In genomic region chr5:20680833-20681530, GRCm38 (mm10) we compare ENCODE assay signal across 12 mouse cellular contexts.
A peak's percentile ranks its signal among the peaks of the same experiment; 100 is the strongest.
DNase-seq lines count a peak whose midpoint lies in the region; ATAC-seq and TF ChIP-seq lines count a peak whose summit lies in the region.
"Had no signal": no experiment of that assay in that cellular context is flagged by ENCODE, and none has a peak within 500 bp of the region (broad histone marks: within the 10 kb centered on the region; RNA-seq: fewer than 3 reads in every experiment).

No protein-coding gene starts in this region.

- 0 out of 2 replicates have a peak overlapping the region, but pooled peaks have one; percentile 4 for H3K27ac ChIP-seq in midbrain, embryonic 13.5 days
- no peak overlapping the region for H3K27ac ChIP-seq in midbrain, embryonic 15.5 days
- no peak overlapping the region for H3K27ac ChIP-seq in hindbrain, postnatal 0 days
- no peak overlapping the region for H3K27ac ChIP-seq in midbrain, postnatal 0 days (ENCODE audit: low read depth, low read length)
- H3K27ac ChIP-seq: embryonic facial prominence, embryonic 13.5 days; kidney, postnatal 0 days; lung, embryonic 15.5 days had no signal

- H3K27me3 ChIP-seq in midbrain, embryonic 13.5 days, result no peaks in the 10 kb centered on the region
- H3K27me3 ChIP-seq in midbrain, embryonic 15.5 days (replicated peaks), result no peaks in the 10 kb centered on the region
- H3K27me3 ChIP-seq in hindbrain, postnatal 0 days (ENCODE audit: insufficient read depth, low read length), result no peaks in the 10 kb centered on the region
- no peaks in the 10 kb centered on the region for H3K27me3 ChIP-seq in midbrain, postnatal 0 days (ENCODE audit: insufficient read depth, low read length)
- H3K27me3 ChIP-seq: embryonic facial prominence, embryonic 13.5 days; lung, embryonic 15.5 days had no signal

- peaks cover 16% of the 10 kb centered on the region for H3K4me1 ChIP-seq in midbrain, embryonic 13.5 days (replicated peaks)
- H3K4me1 ChIP-seq in midbrain, embryonic 15.5 days, result peaks cover 12% of the 10 kb centered on the region
- H3K4me1 ChIP-seq in hindbrain, postnatal 0 days (ENCODE audit: insufficient read depth, low read length), result no peaks in the 10 kb centered on the region
- no peaks in the 10 kb centered on the region; the same call in 1 of the 2 replicates for H3K4me1 ChIP-seq in midbrain, postnatal 0 days (ENCODE audit: insufficient read depth, low read length)
- H3K4me1 ChIP-seq: lung, embryonic 15.5 days had no signal

- TF ChIP-seq CTCF in hindbrain, postnatal 0 days (IDR thresholded peaks at IDR 0.05; ENCODE audit: low read depth), result no peak
- TF ChIP-seq CTCF in midbrain, postnatal 0 days (IDR thresholded peaks at IDR 0.05), result no peak

- H3K4me2 ChIP-seq in midbrain, embryonic 13.5 days (replicated peaks), result no peak overlapping the region
- no peak overlapping the region for H3K4me2 ChIP-seq in midbrain, embryonic 15.5 days
- H3K4me2 ChIP-seq in hindbrain, postnatal 0 days (ENCODE audit: low read depth, low read length), result no peak overlapping the region
- no peak overlapping the region for H3K4me2 ChIP-seq in midbrain, postnatal 0 days (ENCODE audit: low read depth, low read length, poor library complexity, severe bottlenecking)
- H3K4me2 ChIP-seq: embryonic facial prominence, embryonic 13.5 days; lung, embryonic 15.5 days had no signal

- H3K9me3 ChIP-seq in midbrain, embryonic 13.5 days, result no peaks in the 10 kb centered on the region
- no peaks in the 10 kb centered on the region for H3K9me3 ChIP-seq in midbrain, embryonic 15.5 days
- H3K9me3 ChIP-seq in hindbrain, postnatal 0 days (ENCODE audit: low read length), result no peaks in the 10 kb centered on the region
- H3K9me3 ChIP-seq in midbrain, postnatal 0 days (ENCODE audit: low read length), result no peaks in the 10 kb centered on the region
- H3K9me3 ChIP-seq: embryonic facial prominence, embryonic 13.5 days; lung, embryonic 15.5 days had no signal

- DNase-seq in gastrocnemius, postnatal 25 days, result peak; percentile 14
- DNase-seq in gastrocnemius, adult 18-20 months (ENCODE audit: low spot score), result no peak
- peak; percentile 34 to 66 for DNase-seq in right cerebral cortex, postnatal 36 days (ENCODE audit: low spot score in 2 of 2)
- no peak for DNase-seq in hindbrain, postnatal 0 days (ENCODE audit: low spot score)
- DNase-seq in midbrain, postnatal 0 days (ENCODE audit: low spot score), result no peak
- DNase-seq: adrenal gland, adult 2 months had no signal

- no peak for ATAC-seq in midbrain, embryonic 13.5 days
- no peak for ATAC-seq in midbrain, embryonic 15.5 days (replicated peaks)
- ATAC-seq in granulocyte monocyte progenitor cell, adult 5-6 weeks (replicated peaks; ENCODE audit: poor library complexity, severe bottlenecking), result peak; percentile 97
- no peak for ATAC-seq in hindbrain, postnatal 0 days
- no peak for ATAC-seq in midbrain, postnatal 0 days (ENCODE audit: low FRiP score)

- H3K36me3 ChIP-seq in midbrain, embryonic 13.5 days, result no peaks in the 10 kb centered on the region
- H3K36me3 ChIP-seq in midbrain, embryonic 15.5 days (replicated peaks), result no peaks in the 10 kb centered on the region
- H3K36me3 ChIP-seq in hindbrain, postnatal 0 days (ENCODE audit: insufficient read depth, low read length), result no peaks in the 10 kb centered on the region
- no peaks in the 10 kb centered on the region for H3K36me3 ChIP-seq in midbrain, postnatal 0 days (ENCODE audit: insufficient read depth, low read length)
- H3K36me3 ChIP-seq: embryonic facial prominence, embryonic 13.5 days; lung, embryonic 15.5 days had no signal

- H3K9ac ChIP-seq in midbrain, embryonic 13.5 days (replicated peaks), result no peak overlapping the region
- no peak overlapping the region for H3K9ac ChIP-seq in midbrain, embryonic 15.5 days
- no peak overlapping the region for H3K9ac ChIP-seq in hindbrain, postnatal 0 days (replicated peaks; ENCODE audit: low read length)
- H3K9ac ChIP-seq in midbrain, postnatal 0 days (replicated peaks; ENCODE audit: low read length, poor library complexity, severe bottlenecking), result no peak overlapping the region
- H3K9ac ChIP-seq: embryonic facial prominence, embryonic 13.5 days; lung, embryonic 15.5 days had no signal

- WGBS in midbrain, embryonic 13.5 days, result 89% methylated on average over 15 of the region's 15 CpGs
- 86% methylated on average over 15 of the region's 15 CpGs for WGBS in midbrain, embryonic 15.5 days
- WGBS in hindbrain, postnatal 0 days, result 81% methylated on average over 15 of the region's 15 CpGs
- 89% methylated on average over 15 of the region's 15 CpGs for WGBS in midbrain, postnatal 0 days

- no peak overlapping the region for H3K4me3 ChIP-seq in midbrain, embryonic 13.5 days (replicated peaks)
- no peak overlapping the region for H3K4me3 ChIP-seq in midbrain, embryonic 15.5 days
- H3K4me3 ChIP-seq in hindbrain, postnatal 0 days (ENCODE audit: low read length), result no peak overlapping the region
- no peak overlapping the region for H3K4me3 ChIP-seq in midbrain, postnatal 0 days (ENCODE audit: low read depth, low read length)
- H3K4me3 ChIP-seq: embryonic facial prominence, embryonic 13.5 days; lung, embryonic 15.5 days had no signal

Comparison
In these comparisons a context has a peak if more than half of its experiments do, and no peak if none do; other contexts are left out.
1. DNase-seq: peak in gastrocnemius, postnatal 25 days (single experiment) and right cerebral cortex, postnatal 36 days (2 of 2); none in gastrocnemius, adult 18-20 months (single experiment), hindbrain, postnatal 0 days (single experiment) and midbrain, postnatal 0 days (single experiment).